Mouse (Mus musculus): ENCODE results near the gene Slc2a4. TPM values are rescaled to one million over a fixed set of nuclear protein-coding genes. Genes with fewer than 3 reads are reported as not detected.
A peak's percentile ranks its signal among the peaks of the same experiment; 100 is the strongest.

The Slc2a4 gene
- polyA plus RNA-seq, 1 experiment from 2014 or later: 9.6 TPM

GRCm38 (mm10) chr11:69913554-69914371, 34.2 kb downstream of the Slc2a4 start, which contains the start of gene Gps2:
TSS of gene Gps2 (plus strand) at chr11:69913888.
- H3K4me3 ChIP-seq: peak within 1 kb of the TSS; percentile 77

DNA sequence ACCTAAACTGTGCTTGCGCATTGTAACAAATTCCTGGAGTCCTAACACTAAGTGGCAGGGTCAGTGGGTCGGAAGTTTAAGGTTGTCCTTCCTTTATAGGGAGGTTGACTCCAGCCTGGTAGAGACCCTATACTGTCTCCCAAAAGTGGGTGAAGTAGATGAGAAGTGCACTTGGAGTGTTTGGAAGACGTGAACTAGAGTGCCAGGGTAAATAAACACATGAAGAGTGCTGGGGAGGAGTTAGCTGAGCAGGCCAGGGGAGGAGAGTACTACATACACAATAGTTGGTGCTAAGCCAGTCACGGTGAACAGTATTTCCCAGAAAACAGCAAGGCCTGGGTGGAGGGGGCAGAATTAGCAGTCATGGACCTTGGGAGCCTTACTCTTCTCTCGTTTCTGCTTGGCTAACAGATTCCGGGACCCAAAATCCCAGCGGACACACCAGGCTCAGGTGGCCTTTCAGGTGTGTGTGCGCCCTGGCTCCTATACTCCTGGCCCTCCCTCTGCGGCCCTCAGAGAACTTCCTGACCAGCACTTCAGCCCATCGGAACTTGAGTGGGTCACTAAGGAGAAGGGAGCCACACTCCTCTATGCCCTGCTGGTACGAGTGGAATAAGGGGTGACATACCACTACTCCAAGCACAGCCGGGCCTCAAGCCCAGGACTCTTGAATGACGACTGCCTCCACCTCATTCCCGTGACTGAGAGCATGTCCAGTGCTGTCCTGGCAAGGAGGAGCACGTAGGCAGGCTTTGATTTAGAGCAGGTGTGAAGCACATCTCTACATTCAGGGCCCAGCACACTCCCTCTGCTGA, 35.1 kb downstream of the Slc2a4 start:
- ATAC-seq (ENCODE audit: low FRiP score): peak; percentile 31

More at GRCm38 (mm10) chr11:69913554-69914371, 34.2 kb downstream of the Slc2a4 start, which contains the start of gene Gps2:
- H3K4me2 ChIP-seq (replicated peaks): peak within 1 kb of the TSS; percentile 96
- peak within 1 kb of the TSS; percentile 88 for H3K9ac ChIP-seq
- peaks cover 31% of the 10 kb centered on the region for H3K4me1 ChIP-seq
- WGBS: 2% methylated on average over 61 of the region's 61 CpGs
- ATAC-seq (ENCODE audit: low FRiP score): peak; percentile 79
- peak within 1 kb of the TSS; percentile 88 for H3K27ac ChIP-seq
- H3K36me3 ChIP-seq: peaks cover 85% of the 10 kb centered on the region
- no peaks in the 10 kb centered on the region for H3K9me3 ChIP-seq (replicated peaks)
- H3K27me3 ChIP-seq: no peaks in the 10 kb centered on the region

GRCm38 (mm10) chr11:69911701-69912100, 36.3 kb downstream of the Slc2a4 start:
- Histone ChIP-seq H3K36me3 (peaks cover 85% of the 10 kb centered on the region), H3K27ac (no peak overlapping the region), H3K4me3 (no peak overlapping the region), H3K4me1 (peaks cover 26% of the 10 kb centered on the region), H3K27me3 (no peaks in the 10 kb centered on the region), H3K9ac (no peak overlapping the region), H3K9me3 (replicated peaks) (no peaks in the 10 kb centered on the region), H3K4me2 (replicated peaks) (no peak overlapping the region)
- 93% methylated on average over 6 of the region's 6 CpGs for WGBS
- ATAC-seq (ENCODE audit: low FRiP score): no peak

More for the DNA sequence above, 35.1 kb downstream of the Slc2a4 start:
- WGBS: 77% methylated on average over 15 of the region's 15 CpGs
- H3K27ac ChIP-seq: peak overlapping the region; percentile 88; the same call in 1 of the 2 replicates
- peak overlapping the region; percentile 88; the same call in 1 of the 2 replicates for H3K9ac ChIP-seq
- H3K9me3 ChIP-seq (replicated peaks): no peaks in the 10 kb centered on the region
- H3K4me2 ChIP-seq (replicated peaks): peak overlapping the region; percentile 96
- peaks cover 85% of the 10 kb centered on the region for H3K36me3 ChIP-seq
- H3K4me3 ChIP-seq: peak overlapping the region; percentile 77
- H3K27me3 ChIP-seq: no peaks in the 10 kb centered on the region
- H3K4me1 ChIP-seq: peaks cover 29% of the 10 kb centered on the region

- Histone ChIP-seq H3K4me3 (no peak overlapping the region), H3K27ac (no peak overlapping the region), H3K9me3 (replicated peaks) (no peaks in the 10 kb centered on the region), H3K27me3 (no peaks in the 10 kb centered on the region), H3K9ac (no peak overlapping the region), H3K36me3 (peaks cover 85% of the 10 kb centered on the region), H3K4me1 (peaks cover 24% of the 10 kb centered on the region), H3K4me2 (replicated peaks) (no peak overlapping the region)
- no peak for ATAC-seq (ENCODE audit: low FRiP score)
- 92% methylated on average over 17 of the region's 17 CpGs for WGBS
These were observed 37.0 kb downstream of the Slc2a4 start for GRCm38 (mm10) chr11:69910781-69911560.

GRCm38 (mm10) chr11:69910177-69910576, 37.8 kb downstream of the Slc2a4 start:
- no peak overlapping the region for H3K9ac ChIP-seq
- ATAC-seq (ENCODE audit: low FRiP score): no peak
- H3K4me1 ChIP-seq: peaks cover 16% of the 10 kb centered on the region
- no peak overlapping the region for H3K27ac ChIP-seq
- peaks cover 85% of the 10 kb centered on the region for H3K36me3 ChIP-seq
- no peak overlapping the region for H3K4me3 ChIP-seq
- H3K27me3 ChIP-seq: no peaks in the 10 kb centered on the region
- 95% methylated on average over 8 of the region's 8 CpGs for WGBS
- no peaks in the 10 kb centered on the region for H3K9me3 ChIP-seq (replicated peaks)
- H3K4me2 ChIP-seq (replicated peaks): no peak overlapping the region

GRCm38 (mm10) chr11:69909174-69909573, 38.8 kb downstream of the Slc2a4 start:
- H3K27me3 ChIP-seq: no peaks in the 10 kb centered on the region
- no peak for ATAC-seq (ENCODE audit: low FRiP score)
- no peak overlapping the region for H3K4me2 ChIP-seq (replicated peaks)
- 94% methylated on average over 5 of the region's 5 CpGs for WGBS
- no peak overlapping the region for H3K9ac ChIP-seq
- no peak overlapping the region for H3K4me3 ChIP-seq
- peaks cover 91% of the 10 kb centered on the region for H3K36me3 ChIP-seq
- no peaks in the 10 kb centered on the region for H3K9me3 ChIP-seq (replicated peaks)
- peaks cover 7% of the 10 kb centered on the region for H3K4me1 ChIP-seq
- no peak overlapping the region for H3K27ac ChIP-seq

GRCm38 (mm10) chr11:69908645-69909044, 39.3 kb downstream of the Slc2a4 start:
- Histone ChIP-seq H3K4me2 (replicated peaks) (no peak overlapping the region), H3K36me3 (peaks cover 96% of the 10 kb centered on the region), H3K27ac (no peak overlapping the region), H3K9me3 (replicated peaks) (no peaks in the 10 kb centered on the region), H3K4me3 (no peak overlapping the region), H3K27me3 (no peaks in the 10 kb centered on the region), H3K4me1 (peaks cover 7% of the 10 kb centered on the region), H3K9ac (no peak overlapping the region)
- 94% methylated on average over 11 of the region's 11 CpGs for WGBS
- ATAC-seq (ENCODE audit: low FRiP score): no peak

GRCm38 (mm10) chr11:69904311-69904710, 43.7 kb downstream of the Slc2a4 start:
- H3K27ac ChIP-seq: no peak overlapping the region
- no peak for ATAC-seq (ENCODE audit: low FRiP score)
- no peak overlapping the region for H3K4me3 ChIP-seq
- H3K4me1 ChIP-seq: peaks cover 22% of the 10 kb centered on the region
- H3K27me3 ChIP-seq: no peaks in the 10 kb centered on the region
- no peaks in the 10 kb centered on the region for H3K9me3 ChIP-seq (replicated peaks)
- 95% methylated on average over 9 of the region's 9 CpGs for WGBS
- H3K4me2 ChIP-seq (replicated peaks): no peak overlapping the region
- H3K9ac ChIP-seq: no peak overlapping the region
- peaks cover 57% of the 10 kb centered on the region for H3K36me3 ChIP-seq

- H3K4me2 ChIP-seq (replicated peaks): peak overlapping the region; percentile 96
- peaks cover 35% of the 10 kb centered on the region for H3K4me1 ChIP-seq
- no peaks in the 10 kb centered on the region for H3K27me3 ChIP-seq
- 88% methylated on average over 13 of the region's 13 CpGs for WGBS
- H3K9ac ChIP-seq: peak overlapping the region; percentile 97; the same call in 1 of the 2 replicates
- H3K4me3 ChIP-seq: peak overlapping the region; percentile 93
- H3K9me3 ChIP-seq (replicated peaks): no peaks in the 10 kb centered on the region
- peaks cover 44% of the 10 kb centered on the region for H3K36me3 ChIP-seq
- no peak for ATAC-seq (ENCODE audit: low FRiP score)
- no peak overlapping the region for H3K27ac ChIP-seq
These were observed 45.0 kb downstream of the Slc2a4 start for GRCm38 (mm10) chr11:69902972-69903371.

DNA sequence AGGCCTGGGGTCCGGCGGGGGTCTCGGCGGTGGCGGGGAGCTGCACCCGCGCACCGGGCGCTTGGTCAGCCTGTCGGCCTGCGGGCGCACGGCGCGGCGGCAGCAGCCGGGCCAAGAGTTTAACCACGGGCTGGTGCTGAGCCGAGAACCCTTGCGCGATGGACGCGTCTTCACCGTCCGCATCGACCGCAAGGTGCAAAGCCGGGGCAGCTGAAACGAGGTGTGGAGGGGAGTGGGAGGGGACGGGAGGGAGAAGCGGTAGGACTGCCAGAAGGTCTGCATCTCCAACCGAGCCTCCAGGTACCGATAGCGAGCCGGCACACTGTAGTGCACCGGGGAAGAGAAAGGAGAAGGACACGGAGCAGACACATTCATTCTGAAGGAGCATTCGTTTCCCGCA, 46.0 kb downstream of the Slc2a4 start:
- H3K4me3 ChIP-seq: peak overlapping the region; percentile 93
- no peaks in the 10 kb centered on the region for H3K27me3 ChIP-seq
- ATAC-seq (ENCODE audit: low FRiP score): peak; percentile 0; the same call in 1 of the 2 replicates
- peak overlapping the region; percentile 97 for H3K9ac ChIP-seq
- H3K36me3 ChIP-seq: peaks cover 34% of the 10 kb centered on the region
- peak overlapping the region; percentile 89 for H3K27ac ChIP-seq
- WGBS: under 1% methylated on average over 32 of the region's 39 CpGs
- peaks cover 35% of the 10 kb centered on the region for H3K4me1 ChIP-seq
- H3K4me2 ChIP-seq (replicated peaks): peak overlapping the region; percentile 96
- no peaks in the 10 kb centered on the region for H3K9me3 ChIP-seq (replicated peaks)

DNA sequence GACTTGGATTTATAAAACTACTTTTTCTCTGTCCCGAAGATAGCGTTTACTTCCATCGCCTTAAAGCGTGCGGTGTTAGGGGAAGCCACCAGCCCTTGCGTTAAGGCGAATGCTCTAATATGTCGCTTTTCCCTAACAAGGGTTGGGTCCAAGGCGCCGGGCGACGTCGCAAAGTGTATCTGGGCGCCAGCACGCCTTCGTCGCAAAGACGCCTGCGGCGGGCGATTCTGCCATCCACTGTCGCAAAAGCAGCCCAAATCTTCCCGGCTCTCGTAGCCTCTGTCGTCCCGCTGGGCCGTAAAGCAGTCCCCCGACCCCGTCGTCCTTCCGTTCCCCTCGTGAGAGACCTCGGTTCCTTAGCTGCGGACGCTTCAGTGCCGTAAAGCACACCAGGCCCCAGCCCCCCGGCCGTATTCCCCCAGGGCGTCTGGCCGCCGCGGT, 46.6 kb downstream of the Slc2a4 start:
- peak overlapping the region; percentile 96 for H3K4me2 ChIP-seq (replicated peaks)
- peaks cover 28% of the 10 kb centered on the region for H3K36me3 ChIP-seq
- no peaks in the 10 kb centered on the region for H3K9me3 ChIP-seq (replicated peaks)
- no peaks in the 10 kb centered on the region for H3K27me3 ChIP-seq
- peak overlapping the region; percentile 89 for H3K27ac ChIP-seq
- H3K9ac ChIP-seq: peak overlapping the region; percentile 97
- peaks cover 35% of the 10 kb centered on the region for H3K4me1 ChIP-seq
- ATAC-seq (ENCODE audit: low FRiP score): peak; percentile 71
- WGBS: under 1% methylated on average over 42 of the region's 42 CpGs
- peak overlapping the region; percentile 93 for H3K4me3 ChIP-seq
